Mouse (Mus musculus): ENCODE measurements around the gene Msantd2. TPM values are rescaled to one million over a fixed set of nuclear protein-coding genes. Genes with fewer than 3 reads are reported as not detected.

The Msantd2 gene
- polyA plus RNA-seq, 1 experiment from 2014 or later: 6.6 TPM

DNA sequence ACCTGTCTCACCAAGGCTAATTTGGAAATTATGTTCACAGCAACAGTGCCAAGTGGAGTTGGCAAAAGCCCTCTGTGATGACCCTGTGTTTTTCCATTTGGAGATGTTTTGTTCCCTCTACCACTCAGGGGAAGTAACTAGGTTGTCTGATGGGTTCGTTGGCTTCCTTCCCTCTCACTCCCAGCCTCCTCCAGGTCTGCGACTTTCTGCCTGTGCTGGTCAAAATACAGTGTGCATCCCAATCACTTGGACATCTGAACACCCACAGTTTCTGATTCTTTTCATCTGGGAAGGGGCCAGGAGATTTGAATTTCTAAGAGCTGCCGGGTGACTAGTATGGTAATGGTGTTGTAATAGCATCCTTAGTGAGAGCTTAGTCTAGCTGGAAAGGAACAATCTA, 27.5 kb upstream of the Msantd2 start:
- no peak overlapping the region for H3K4me2 ChIP-seq
- peaks cover 75% of the 10 kb centered on the region for H3K27me3 ChIP-seq
- DNase-seq (no peak), ATAC-seq (ENCODE audit: low read depth) (no peak)
- H3K27ac ChIP-seq: no peak overlapping the region
- H3K4me1 ChIP-seq (replicated peaks): peaks cover 11% of the 10 kb centered on the region
- H3K9ac ChIP-seq: no peak overlapping the region
- 14% methylated on average over 3 of the region's 3 CpGs for WGBS (ENCODE audit: insufficient replicate concordance)
- no peaks in the 10 kb centered on the region for H3K36me3 ChIP-seq
- no peaks in the 10 kb centered on the region for H3K9me3 ChIP-seq (replicated peaks)
- H3K4me3 ChIP-seq (replicated peaks): no peak overlapping the region

DNA sequence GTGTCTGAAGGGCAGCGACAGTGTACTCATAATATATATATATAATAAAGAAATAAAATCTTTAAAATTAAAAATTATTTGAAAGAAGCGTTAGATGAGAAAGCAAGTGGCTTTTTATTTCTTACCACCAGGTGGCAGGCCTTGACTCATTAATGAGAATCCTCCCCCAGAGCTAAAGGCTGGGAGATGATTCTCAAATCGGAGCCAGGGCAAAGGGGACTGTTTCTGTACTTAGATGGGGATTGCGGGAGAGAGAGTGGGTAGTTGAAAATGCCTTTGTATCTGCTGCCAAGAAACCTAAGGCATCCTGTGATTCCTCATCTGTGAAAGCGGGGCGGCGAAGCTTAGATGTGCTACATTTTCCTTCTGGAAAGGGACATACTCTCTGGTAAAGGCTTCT, 26.4 kb upstream of the Msantd2 start:
- H3K9ac ChIP-seq: no peak overlapping the region
- no peak for ATAC-seq (ENCODE audit: low read depth)
- peaks cover 11% of the 10 kb centered on the region for H3K4me1 ChIP-seq (replicated peaks)
- no peak overlapping the region for H3K27ac ChIP-seq
- no peak for DNase-seq
- H3K4me2 ChIP-seq: no peak overlapping the region
- no peaks in the 10 kb centered on the region for H3K36me3 ChIP-seq
- H3K27me3 ChIP-seq: peaks cover 63% of the 10 kb centered on the region
- H3K4me3 ChIP-seq (replicated peaks): no peak overlapping the region
- no peaks in the 10 kb centered on the region for H3K9me3 ChIP-seq (replicated peaks)
- 21% methylated on average over 7 of the region's 7 CpGs for WGBS (ENCODE audit: insufficient replicate concordance)

DNA sequence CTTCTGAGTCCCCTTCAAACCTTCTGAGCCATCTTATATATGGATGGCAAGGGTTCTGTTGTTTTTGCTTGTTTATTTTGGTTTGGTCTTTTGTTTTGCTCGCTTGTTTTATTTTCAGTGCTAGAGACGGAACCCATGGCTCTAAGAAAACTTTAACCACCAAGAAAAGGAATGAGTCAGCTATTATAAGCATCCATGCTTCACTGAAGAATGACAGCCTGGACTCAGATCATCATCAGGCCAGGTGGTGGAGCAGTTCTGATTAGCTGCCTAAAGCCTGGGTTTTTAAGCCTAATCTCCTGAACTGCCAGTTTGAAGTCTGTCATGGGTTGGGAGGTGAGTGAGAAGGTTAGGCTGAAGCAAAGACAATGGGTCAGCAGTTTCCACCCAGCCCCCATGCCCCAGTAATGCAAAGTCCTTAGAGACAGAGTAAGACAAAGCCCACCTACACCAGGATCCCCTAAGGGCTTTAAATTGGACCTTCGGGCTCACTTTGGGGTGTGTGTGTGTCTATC, 15.5 kb upstream of the Msantd2 start:
- Histone ChIP-seq H3K4me2 (no peak overlapping the region), H3K4me3 (replicated peaks) (no peak overlapping the region), H3K27me3 (no peaks in the 10 kb centered on the region), H3K9me3 (replicated peaks) (no peaks in the 10 kb centered on the region), H3K36me3 (no peaks in the 10 kb centered on the region), H3K4me1 (replicated peaks) (no peaks in the 10 kb centered on the region), H3K27ac (no peak overlapping the region), H3K9ac (no peak overlapping the region)
- ATAC-seq (ENCODE audit: low read depth): no peak
- 48% methylated on average over 3 of the region's 3 CpGs for WGBS (ENCODE audit: insufficient replicate concordance)
- DNase-seq: no peak

GRCm38 (mm10) chr9:37474923-37475322, 14.2 kb upstream of the Msantd2 start:
- no peaks in the 10 kb centered on the region for H3K36me3 ChIP-seq
- no peaks in the 10 kb centered on the region for H3K9me3 ChIP-seq (replicated peaks)
- no peak overlapping the region for H3K4me3 ChIP-seq (replicated peaks)
- no peak overlapping the region for H3K9ac ChIP-seq
- 64% methylated on average over 7 of the region's 7 CpGs for WGBS (ENCODE audit: insufficient replicate concordance)
- no peak for ATAC-seq (ENCODE audit: low read depth)
- H3K27ac ChIP-seq: no peak overlapping the region
- H3K4me1 ChIP-seq (replicated peaks): no peaks in the 10 kb centered on the region
- no peaks in the 10 kb centered on the region for H3K27me3 ChIP-seq
- DNase-seq: no peak
- no peak overlapping the region for H3K4me2 ChIP-seq

- H3K27ac ChIP-seq: no peak overlapping the region
- 52% methylated on average over 5 of the region's 5 CpGs for WGBS (ENCODE audit: insufficient replicate concordance)
- H3K4me1 ChIP-seq (replicated peaks): peaks cover 13% of the 10 kb centered on the region
- DNase-seq (no peak), ATAC-seq (ENCODE audit: low read depth) (no peak)
- H3K4me2 ChIP-seq: no peak overlapping the region
- no peaks in the 10 kb centered on the region for H3K36me3 ChIP-seq
- H3K9ac ChIP-seq: no peak overlapping the region
- no peaks in the 10 kb centered on the region for H3K27me3 ChIP-seq
- H3K9me3 ChIP-seq (replicated peaks): no peaks in the 10 kb centered on the region
- H3K4me3 ChIP-seq (replicated peaks): no peak overlapping the region
Measured at GRCm38 (mm10) chr9:37485146-37485545, 4.0 kb upstream of the Msantd2 start.

DNA sequence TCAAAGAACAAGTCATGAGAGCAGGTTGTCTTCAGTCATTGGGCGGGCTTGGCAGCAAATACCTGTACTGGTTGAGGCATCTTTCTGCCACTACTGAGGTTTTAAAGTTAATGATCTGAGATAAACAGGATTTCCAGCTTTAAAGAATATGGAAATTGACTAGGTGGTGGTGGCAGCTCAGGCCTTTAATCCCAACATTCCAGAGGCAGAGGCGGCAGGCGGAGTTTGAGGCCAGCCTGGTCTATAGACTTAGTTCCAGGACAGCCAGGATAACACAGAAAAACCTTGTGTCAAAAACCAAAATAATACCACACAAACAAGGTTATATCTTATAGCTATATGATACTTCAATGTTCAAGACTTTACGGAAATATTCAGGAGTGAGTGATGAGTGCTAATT, 1.1 kb upstream of the Msantd2 start:
- no peaks in the 10 kb centered on the region for H3K9me3 ChIP-seq (replicated peaks)
- H3K4me2 ChIP-seq: peak overlapping the region; percentile 93
- 55% methylated on average over 4 of the region's 4 CpGs for WGBS (ENCODE audit: insufficient replicate concordance)
- H3K4me3 ChIP-seq (replicated peaks): peak overlapping the region; percentile 98
- DNase-seq: no peak
- H3K4me1 ChIP-seq (replicated peaks): peaks cover 20% of the 10 kb centered on the region
- H3K27me3 ChIP-seq: no peaks in the 10 kb centered on the region
- H3K27ac ChIP-seq: peak overlapping the region; percentile 92; the same call in 1 of the 2 replicates
- no peak for ATAC-seq (ENCODE audit: low read depth)
- H3K36me3 ChIP-seq: no peaks in the 10 kb centered on the region; the same call in 1 of the 2 replicates
- H3K9ac ChIP-seq: peak overlapping the region; percentile 92

DNA sequence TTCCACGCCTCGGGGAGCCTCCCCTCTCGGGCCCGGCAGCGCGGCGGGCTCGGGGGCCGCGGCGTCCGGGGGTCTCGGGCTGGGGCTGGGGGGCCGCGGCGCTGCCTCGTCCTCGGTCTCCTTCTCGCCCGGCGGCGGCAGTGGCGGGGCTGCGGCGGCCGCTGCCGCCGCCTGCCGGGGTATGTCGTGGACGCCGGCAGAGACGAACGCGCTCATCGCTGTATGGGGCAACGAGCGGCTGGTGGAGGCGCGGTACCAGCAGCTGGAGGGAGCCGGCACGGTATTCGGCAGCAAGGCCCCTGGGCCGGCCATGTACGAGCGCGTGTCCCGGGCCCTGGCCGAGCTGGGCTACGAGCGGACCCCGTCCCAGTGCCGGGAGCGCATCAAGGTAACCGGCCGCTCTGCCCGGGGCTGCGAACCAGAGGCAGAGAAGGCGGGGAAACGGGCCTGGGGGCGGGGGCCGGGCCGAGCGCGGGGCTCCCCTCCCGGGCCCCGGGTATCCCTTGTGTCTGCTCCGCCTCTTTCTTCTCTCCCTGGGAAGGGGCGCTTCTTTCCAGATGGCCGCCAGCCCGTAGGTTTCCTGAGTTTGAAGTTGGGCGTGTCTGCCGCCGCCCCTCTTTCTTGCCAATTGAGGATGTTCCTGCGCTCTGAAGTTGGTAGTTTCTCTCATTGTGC, 464 bp downstream of the Msantd2 start:
- H3K27me3 ChIP-seq: no peaks in the 10 kb centered on the region
- peaks cover 20% of the 10 kb centered on the region for H3K4me1 ChIP-seq (replicated peaks)
- H3K9me3 ChIP-seq (replicated peaks): no peaks in the 10 kb centered on the region
- H3K4me2 ChIP-seq: peak overlapping the region; percentile 93
- peaks cover 5% of the 10 kb centered on the region; the same call in 1 of the 2 replicates for H3K36me3 ChIP-seq
- under 1% methylated on average over 73 of the region's 75 CpGs for WGBS (ENCODE audit: insufficient replicate concordance)
- peak overlapping the region; percentile 92 for H3K9ac ChIP-seq
- peak; percentile 67 for ATAC-seq (ENCODE audit: low read depth)
- peak; percentile 27 for DNase-seq
- peak overlapping the region; percentile 98 for H3K4me3 ChIP-seq (replicated peaks)
- peak overlapping the region; percentile 92 for H3K27ac ChIP-seq

DNA sequence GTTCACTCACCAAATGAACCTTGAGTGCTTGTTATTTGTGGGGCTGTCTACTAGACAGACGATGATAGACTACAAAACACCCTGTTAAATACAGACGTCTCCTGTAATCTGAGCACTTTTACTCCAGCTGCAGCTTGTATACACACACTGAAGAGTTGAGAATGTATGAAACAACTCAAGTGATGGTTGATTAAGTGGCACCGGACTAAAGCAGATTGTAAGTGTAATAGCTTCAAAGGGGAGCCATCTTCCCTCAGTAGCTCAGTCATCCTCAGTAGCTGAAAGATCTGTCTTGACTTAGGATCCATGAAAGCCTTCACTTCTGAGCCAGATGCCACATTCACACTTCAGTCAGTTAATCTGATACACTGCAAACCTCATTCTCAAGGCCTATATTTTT, 6.6 kb downstream of the Msantd2 start:
- H3K36me3 ChIP-seq: peaks cover 5% of the 10 kb centered on the region; the same call in 1 of the 2 replicates
- DNase-seq: no peak
- H3K9me3 ChIP-seq (replicated peaks): no peaks in the 10 kb centered on the region
- H3K4me2 ChIP-seq: no peak overlapping the region
- ATAC-seq (ENCODE audit: low read depth): no peak
- peaks cover 1% of the 10 kb centered on the region; the same call in 1 of the 2 replicates for H3K4me1 ChIP-seq (replicated peaks)
- 73% methylated on average over 3 of the region's 3 CpGs for WGBS (ENCODE audit: insufficient replicate concordance)
- no peaks in the 10 kb centered on the region for H3K27me3 ChIP-seq
- no peak overlapping the region for H3K9ac ChIP-seq
- H3K4me3 ChIP-seq (replicated peaks): no peak overlapping the region
- no peak overlapping the region for H3K27ac ChIP-seq

DNA sequence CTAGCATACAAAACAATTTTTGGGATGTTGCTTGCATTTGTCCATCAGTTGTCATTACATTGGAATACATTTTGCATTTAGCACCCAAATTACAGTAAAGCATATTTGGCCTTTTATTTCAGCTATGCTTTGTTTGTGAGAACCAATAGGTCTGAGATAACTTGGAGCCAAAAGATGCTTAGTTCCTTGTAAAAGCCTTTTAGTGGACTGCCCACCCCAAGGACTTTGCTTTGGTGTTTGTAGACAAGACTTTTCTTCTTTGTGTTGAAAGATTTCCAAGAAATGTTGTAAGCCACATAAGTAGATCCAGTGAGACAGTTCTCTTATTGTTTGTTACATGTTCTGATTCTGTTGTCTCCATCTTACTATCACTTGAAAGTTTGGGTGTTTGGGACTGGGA, 7.2 kb downstream of the Msantd2 start:
- Histone ChIP-seq H3K4me1 (replicated peaks) (no peaks in the 10 kb centered on the region), H3K9me3 (replicated peaks) (no peaks in the 10 kb centered on the region), H3K36me3 (peaks cover 5% of the 10 kb centered on the region; the same call in 1 of the 2 replicates), H3K4me2 (no peak overlapping the region), H3K4me3 (replicated peaks) (no peak overlapping the region), H3K9ac (no peak overlapping the region), H3K27me3 (no peaks in the 10 kb centered on the region), H3K27ac (no peak overlapping the region)
- no peak for DNase-seq
- no peak for ATAC-seq (ENCODE audit: low read depth)

GRCm38 (mm10) chr9:37500201-37500600, 11.1 kb downstream of the Msantd2 start:
- ATAC-seq (ENCODE audit: low read depth) (no peak), DNase-seq (no peak)
- no peak overlapping the region for H3K27ac ChIP-seq
- H3K4me2 ChIP-seq: no peak overlapping the region
- H3K9ac ChIP-seq: no peak overlapping the region
- H3K27me3 ChIP-seq: no peaks in the 10 kb centered on the region
- no peak overlapping the region for H3K4me3 ChIP-seq (replicated peaks)
- H3K36me3 ChIP-seq: no peaks in the 10 kb centered on the region
- no peaks in the 10 kb centered on the region for H3K4me1 ChIP-seq (replicated peaks)
- H3K9me3 ChIP-seq (replicated peaks): no peaks in the 10 kb centered on the region
- WGBS (ENCODE audit: insufficient replicate concordance): 56% methylated on average over 3 of the region's 3 CpGs

DNA sequence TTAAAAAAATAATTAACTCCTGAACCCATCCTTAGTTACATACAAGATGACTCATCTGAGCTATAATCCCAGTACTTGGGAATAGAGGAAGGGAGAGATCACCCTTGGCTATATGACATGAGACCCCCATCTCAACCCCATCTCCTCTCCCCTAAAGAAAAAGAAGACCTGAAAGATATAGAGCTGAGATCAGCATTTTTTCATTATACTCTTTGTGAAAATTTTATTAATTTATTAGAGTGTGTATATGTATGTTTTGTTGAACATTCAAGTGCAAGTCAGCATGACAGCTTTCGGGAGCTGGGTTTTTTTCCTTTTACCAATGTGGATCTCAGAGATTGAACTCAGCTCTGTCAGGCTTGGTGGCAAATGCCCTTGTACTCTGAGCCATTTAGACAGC, 12.1 kb downstream of the Msantd2 start:
- WGBS (ENCODE audit: insufficient replicate concordance): 81% methylated on average over 1 of the region's 1 CpGs
- ATAC-seq (ENCODE audit: low read depth): no peak
- Histone ChIP-seq H3K4me3 (replicated peaks) (no peak overlapping the region), H3K27me3 (no peaks in the 10 kb centered on the region), H3K4me1 (replicated peaks) (no peaks in the 10 kb centered on the region), H3K4me2 (no peak overlapping the region), H3K9ac (no peak overlapping the region), H3K27ac (no peak overlapping the region), H3K36me3 (no peaks in the 10 kb centered on the region), H3K9me3 (replicated peaks) (no peaks in the 10 kb centered on the region)
- no peak for DNase-seq

DNA sequence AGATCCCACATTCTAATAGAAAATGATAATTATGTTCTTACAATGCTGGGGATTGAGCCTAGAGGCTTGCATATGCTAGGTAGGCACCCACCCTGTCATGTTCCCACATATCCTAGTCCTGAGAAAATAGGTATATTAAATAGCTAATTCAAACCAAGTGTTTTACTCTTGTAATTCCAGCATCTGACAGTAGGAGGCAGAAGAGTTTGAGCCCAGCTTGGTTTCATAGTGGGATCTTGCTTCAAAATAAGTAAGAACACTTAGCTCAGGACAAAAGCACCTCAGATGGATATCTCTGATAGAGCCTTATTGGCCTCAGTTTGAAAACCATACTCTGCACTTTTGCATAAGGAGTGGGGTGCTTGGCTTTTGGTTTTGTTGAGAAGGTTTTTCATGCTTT, 15.2 kb downstream of the Msantd2 start:
- Histone ChIP-seq H3K27me3 (no peaks in the 10 kb centered on the region), H3K4me3 (replicated peaks) (no peak overlapping the region), H3K9me3 (replicated peaks) (no peaks in the 10 kb centered on the region), H3K27ac (no peak overlapping the region), H3K9ac (no peak overlapping the region), H3K4me1 (replicated peaks) (no peaks in the 10 kb centered on the region), H3K4me2 (no peak overlapping the region), H3K36me3 (no peaks in the 10 kb centered on the region)
- DNase-seq (no peak), ATAC-seq (ENCODE audit: low read depth) (no peak)
